Mouse (Mus musculus): ENCODE data around the gene Slc5a5.

GRCm38 (mm10) chr8:70891356-70891755 is 1.2 kb downstream of the Slc5a5 start:
- TF ChIP-seq FLI1 (IDR thresholded peaks at IDR 0.05; ENCODE audit: low read length) (no peak), GATA1 (IDR thresholded peaks at IDR 0.05; ENCODE audit: borderline replicate concordance, low read length) (no peak)
